Mouse (Mus musculus) megakaryocyte, embryonic 14.5 days (primary cell): ENCODE data around the gene Rfx7. TPM values are rescaled to one million over a fixed set of nuclear protein-coding genes. Genes with fewer than 3 reads are reported as not detected.
"Not testable (repeated sequence)": the region's sequence is repeated elsewhere in the genome, so short reads cannot be mapped to it uniquely, and the experiment has no call there.

Experiments
- H3K27me3 ChIP-seq: replicated peaks from 2 replicates; pipeline ENCODE3; 2012; ENCODE audit warnings: inconsistent platforms
- H3K36me3 ChIP-seq: replicated peaks from 2 replicates; pipeline ENCODE3; 2012; ENCODE audit warnings: low read length, inconsistent platforms, mixed read lengths
- H3K4me1 ChIP-seq: 2 replicates; pipeline ENCODE4 v1.6.1; 2012; ENCODE audit warnings: inconsistent platforms
- H3K4me3 ChIP-seq: replicated peaks from 2 replicates; pipeline ENCODE3; 2012; ENCODE audit warnings: moderate library complexity, mild to moderate bottlenecking, inconsistent platforms
- H3K9me3 ChIP-seq: 2 replicates; pipeline ENCODE4 v1.6.1; 2012; ENCODE audit warnings: inconsistent platforms
- FLI1 ChIP-seq: IDR thresholded peaks from 2 replicates; pipeline ENCODE4 v1.6.1; 2012; ENCODE audit warnings: low read length, inconsistent platforms, mixed read lengths
- GATA1 ChIP-seq: IDR thresholded peaks from 3 replicates; pipeline ENCODE4 v1.6.1; 2012; ENCODE audit warnings: mixed read lengths, low read length, inconsistent platforms, borderline replicate concordance
- polyA plus RNA-seq: library from polyadenylated mRNA; stranded (reverse); fragments of >175 nt; gene quantifications from 2 replicates; pipeline ENCODE4 v1.2.3, GENCODE M21; 2012; ENCODE audit warnings: low replicate concordance; ENCODE audit not compliant: insufficient read depth

Rfx7 gene
- polyA plus RNA-seq, 1 experiment = 5.3 TPM

GRCm38 (mm10) chr9:72637243-72637642, 105.2 kb downstream of the Rfx7 start:
- TF ChIP-seq FLI1 (no peak), GATA1 (no peak)
- Histone ChIP-seq H3K36me3 (no peaks in the 10 kb centered on the region), H3K4me1 (peaks cover 20% of the 10 kb centered on the region), H3K4me3 (no peak overlapping the region), H3K27me3 (no peaks in the 10 kb centered on the region), H3K9me3 (no peaks in the 10 kb centered on the region)

- no peak for TF ChIP-seq FLI1
- no peak for TF ChIP-seq GATA1
- H3K4me1 ChIP-seq = peaks cover 23% of the 10 kb centered on the region
Measured at GRCm38 (mm10) chr9:72638951-72639842, 107.2 kb downstream of the Rfx7 start.

GRCm38 (mm10) chr9:72639843-72640621, 108.0 kb downstream of the Rfx7 start:
- peaks cover 26% of the 10 kb centered on the region for H3K4me1 ChIP-seq
- no peak for TF ChIP-seq GATA1
- TF ChIP-seq FLI1 = no peak
- H3K36me3 ChIP-seq = no peaks in the 10 kb centered on the region
- peaks cover 9% of the 10 kb centered on the region; the same call in 1 of the 2 replicates for H3K9me3 ChIP-seq
- H3K4me3 ChIP-seq = peak overlapping the region; percentile 83
- peaks cover 3% of the 10 kb centered on the region for H3K27me3 ChIP-seq

More at GRCm38 (mm10) chr9:72638951-72639842, 107.2 kb downstream of the Rfx7 start:
- H3K27me3 ChIP-seq = peaks cover 2% of the 10 kb centered on the region
- peak overlapping the region; percentile 65 for H3K4me3 ChIP-seq
- H3K9me3 ChIP-seq = peaks cover 9% of the 10 kb centered on the region; the same call in 1 of the 2 replicates
- H3K36me3 ChIP-seq = no peaks in the 10 kb centered on the region

GRCm38 (mm10) chr9:72640642-72641041, 108.6 kb downstream of the Rfx7 start:
- no peaks in the 10 kb centered on the region for H3K36me3 ChIP-seq
- H3K4me1 ChIP-seq = peaks cover 26% of the 10 kb centered on the region
- no peak overlapping the region for H3K4me3 ChIP-seq
- no peak for TF ChIP-seq FLI1
- no peak for TF ChIP-seq GATA1
- H3K9me3 ChIP-seq = peaks cover 9% of the 10 kb centered on the region; the same call in 1 of the 2 replicates
- H3K27me3 ChIP-seq = peaks cover 3% of the 10 kb centered on the region

GRCm38 (mm10) chr9:72641093-72641680, 109.1 kb downstream of the Rfx7 start:
- TF ChIP-seq GATA1 = no peak
- TF ChIP-seq FLI1 = no peak
- Histone ChIP-seq H3K27me3 (peaks cover 3% of the 10 kb centered on the region), H3K36me3 (no peaks in the 10 kb centered on the region), H3K9me3 (peaks cover 9% of the 10 kb centered on the region; the same call in 1 of the 2 replicates), H3K4me3 (no peak overlapping the region), H3K4me1 (peaks cover 26% of the 10 kb centered on the region)

- not testable (repeated sequence) for H3K27me3 ChIP-seq, H3K4me3 ChIP-seq, H3K36me3 ChIP-seq
- Histone ChIP-seq H3K9me3 (peaks cover 20% of the 10 kb centered on the region), H3K4me1 (peaks cover 26% of the 10 kb centered on the region)
Measured at GRCm38 (mm10) chr9:72642756-72643447, 110.9 kb downstream of the Rfx7 start.

GRCm38 (mm10) chr9:72643651-72644417, 111.8 kb downstream of the Rfx7 start:
- Histone ChIP-seq H3K27me3 (peaks cover 10% of the 10 kb centered on the region), H3K9me3 (peaks cover 20% of the 10 kb centered on the region), H3K4me1 (peaks cover 26% of the 10 kb centered on the region), H3K36me3 (no peaks in the 10 kb centered on the region), H3K4me3 (no peak overlapping the region)
- no peak for TF ChIP-seq GATA1
- TF ChIP-seq FLI1 = no peak

GRCm38 (mm10) chr9:72644418-72645110, 112.5 kb downstream of the Rfx7 start:
- TF ChIP-seq FLI1 = no peak
- no peak for TF ChIP-seq GATA1
- no peaks in the 10 kb centered on the region for H3K36me3 ChIP-seq
- H3K9me3 ChIP-seq = peaks cover 20% of the 10 kb centered on the region
- H3K4me1 ChIP-seq = peaks cover 26% of the 10 kb centered on the region
- H3K4me3 ChIP-seq = no peak overlapping the region
- H3K27me3 ChIP-seq = peaks cover 10% of the 10 kb centered on the region
